18 mouse cellular contexts compared by ENCODE assay signal in the genomic region with DNA sequence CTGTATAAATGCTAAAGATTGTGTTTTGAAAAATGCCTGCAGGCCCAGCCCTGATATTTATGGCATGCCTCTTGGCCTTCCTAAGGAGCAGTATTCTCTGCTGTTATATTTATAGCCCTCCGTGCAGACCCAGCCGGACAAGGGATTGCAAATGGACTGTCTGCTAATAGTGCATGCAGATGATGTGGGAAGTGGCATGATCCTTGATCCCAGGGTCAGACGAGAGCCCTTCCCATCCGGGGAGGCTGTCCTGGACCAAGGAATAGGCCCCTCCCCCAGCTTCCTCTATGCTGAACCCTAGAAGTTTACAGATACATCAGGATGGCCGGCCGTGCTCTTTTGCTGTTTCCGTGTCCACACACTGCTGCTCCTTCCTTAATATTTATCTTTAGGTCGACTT. TPM values are rescaled to one million over a fixed set of nuclear protein-coding genes. Genes with fewer than 3 reads are reported as not detected.
DNase-seq lines count a peak whose midpoint lies in the region; ATAC-seq lines count a peak whose summit lies in the region.
"Had no signal": no experiment of that assay in that cellular context is flagged by ENCODE, and none has a peak within 500 bp of the region (broad histone marks: within the 10 kb centered on the region; RNA-seq: fewer than 3 reads in every experiment).

No protein-coding gene starts in this region.

- ATAC-seq in hindbrain, embryonic 12.5 days (ENCODE audit: low FRiP score): no peak
- ATAC-seq: forebrain, embryonic 13.5 days had no signal

- intact Hi-C loops in heart, postnatal 10 days (cut with DNase I): loop anchor here (5.0 kb wide), 1 partner anchor 76 kb away; no protein-coding TSS in a partner anchor

- H3K9ac ChIP-seq in hindbrain, embryonic 12.5 days: no peak overlapping the region
- H3K9ac ChIP-seq: forebrain, embryonic 13.5 days; hindbrain, embryonic 15.5 days; liver, embryonic 13.5 days had no signal

- no peaks in the 10 kb centered on the region for H3K9me3 ChIP-seq in hindbrain, embryonic 12.5 days (replicated peaks)
- H3K9me3 ChIP-seq: forebrain, embryonic 13.5 days; hindbrain, embryonic 15.5 days; liver, embryonic 13.5 days had no signal

- peak; percentile 9 for DNase-seq in heart, adult 8-10 months (ENCODE audit: low spot score)
- DNase-seq in heart, adult 9 months (ENCODE audit: low spot score in 2 of 2): no peak
- DNase-seq in embryo, embryonic 11 days: peak; percentile 22
- DNase-seq in heart, postnatal 10 days: peak; percentile 25 to 38
- DNase-seq in kidney, postnatal 4 days: peak; percentile 42 to 59
- no peak for DNase-seq in frontal cortex, postnatal 14 days (ENCODE audit: low spot score in 2 of 2)
- DNase-seq in MN1 (ENCODE audit: low spot score): no peak
- DNase-seq: cerebellum, adult 9-11 months; liver, embryonic 13.5 days; right cerebral cortex, postnatal 4 days; thymus, postnatal 36 days had no signal

- no peak overlapping the region for H3K4me2 ChIP-seq in hindbrain, embryonic 12.5 days (replicated peaks)
- H3K4me2 ChIP-seq: forebrain, embryonic 13.5 days; hindbrain, embryonic 15.5 days; liver, embryonic 13.5 days; midbrain, embryonic 11.5 days had no signal

- no peaks in the 10 kb centered on the region for H3K36me3 ChIP-seq in hindbrain, embryonic 12.5 days
- H3K36me3 ChIP-seq: hindbrain, embryonic 15.5 days; liver, embryonic 13.5 days had no signal

- 63% methylated on average over 8 of the region's 8 CpGs for whole genome bisulfite sequencing in hindbrain, embryonic 12.5 days

- H3K27me3 ChIP-seq in hindbrain, embryonic 12.5 days: no peaks in the 10 kb centered on the region
- H3K27me3 ChIP-seq: forebrain, embryonic 13.5 days; hindbrain, embryonic 15.5 days; liver, embryonic 13.5 days had no signal

- no peak overlapping the region for H3K4me3 ChIP-seq in hindbrain, embryonic 12.5 days
- H3K4me3 ChIP-seq: forebrain, embryonic 13.5 days; hindbrain, embryonic 15.5 days; layer of hippocampus, adult 2 months; liver, embryonic 13.5 days; myocyte had no signal

- H3K27ac ChIP-seq in hindbrain, embryonic 12.5 days: no peak overlapping the region
- H3K27ac ChIP-seq: forebrain, embryonic 13.5 days; hindbrain, embryonic 15.5 days; layer of hippocampus, adult 2 months; liver, embryonic 13.5 days had no signal

- H3K4me1 ChIP-seq in hindbrain, embryonic 12.5 days: no peaks in the 10 kb centered on the region; the same call in 1 of the 2 replicates
- H3K4me1 ChIP-seq: liver, embryonic 13.5 days had no signal

RNA-seq across cellular contexts. Expression of gene Lrrc18, which starts 32.5 kb away (rescaled TPM):
- total RNA-seq in heart, adult 8-10 months (2022): under 1 TPM; 0.16 to 0.32 (median 0.21) TPM
- under 1 TPM; 0.35 to 0.45 TPM for total RNA-seq in heart, postnatal 10 days (2021)
- 0.40 and 0.43 TPM in 2 replicates for polyA plus RNA-seq in hindbrain, embryonic 12.5 days (2016; fragmentation: Nextera tagmentation; extraction: Ambion mirVana)
- total RNA-seq: MEL had no signal
- polyA plus RNA-seq: myocyte had no signal

Comparison
In these comparisons a context has a peak if more than half of its experiments do, and no peak if none do; other contexts are left out.
1. DNase-seq: peak in heart, adult 8-10 months (single experiment), embryo, embryonic 11 days (single experiment), heart, postnatal 10 days (2 of 2) and kidney, postnatal 4 days (2 of 2); none in heart, adult 9 months (0 of 2), frontal cortex, postnatal 14 days (0 of 2) and MN1 (single experiment).